Mouse (Mus musculus) liver, adult 2 months (tissue): ENCODE measurements around the gene Fgfrl1. TPM values are rescaled to one million over a fixed set of nuclear protein-coding genes. Genes with fewer than 3 reads are reported as not detected.
"Not testable (repeated sequence)": the region's sequence is repeated elsewhere in the genome, so short reads cannot be mapped to it uniquely, and the experiment has no call there.

Source experiments
- DNase-seq: peaks from one replicate; pipeline ENCODE4 v3.0.0-alpha.2; 2011; ENCODE audit warnings: low read depth, low spot score; ENCODE audit errors: extremely low read depth
- H3K27ac ChIP-seq: fragments of 200-500 bp; replicated peaks from 2 replicates; pipeline ENCODE4 v1.5.1; 2012; ENCODE audit warnings: low read depth, mild to moderate bottlenecking, control low read depth, inconsistent platforms, low read length; ENCODE audit not compliant: insufficient read depth
- H3K27me3 ChIP-seq: fragments of 200-500 bp; 2 replicates; pipeline ENCODE4 v1.6.1; 2012; ENCODE audit warnings: mild to moderate bottlenecking, moderate library complexity, low read length, inconsistent platforms; ENCODE audit not compliant: control insufficient read depth, insufficient read depth
- H3K36me3 ChIP-seq: fragments of 200-500 bp; 2 replicates; pipeline ENCODE4 v1.6.1; 2012; ENCODE audit warnings: low read length, inconsistent platforms; ENCODE audit not compliant: control insufficient read depth, insufficient read depth
- H3K4me1 ChIP-seq: fragments of 200-500 bp; 2 replicates; pipeline ENCODE4 v1.6.1; 2011; ENCODE audit warnings: low read length; ENCODE audit not compliant: control insufficient read depth, insufficient read depth
- H3K4me3 ChIP-seq: fragments of 200-500 bp; 2 replicates; pipeline ENCODE4 v1.5.1; 2011; ENCODE audit warnings: low read depth, mild to moderate bottlenecking, control low read depth, low read length, moderate library complexity; ENCODE audit not compliant: insufficient read depth
- H3K79me2 ChIP-seq: fragments of 200-500 bp; 2 replicates; pipeline ENCODE4 v1.6.1; 2012; ENCODE audit warnings: inconsistent platforms, mild to moderate bottlenecking, low read length, moderate library complexity; ENCODE audit not compliant: control insufficient read depth, insufficient read depth
- H3K9ac ChIP-seq: fragments of 200-500 bp; 2 replicates; pipeline ENCODE4 v1.6.1; 2012; ENCODE audit warnings: low read depth, mild to moderate bottlenecking, control low read depth, inconsistent platforms, low read length
- CTCF ChIP-seq: fragments of 200-500 bp; IDR thresholded peaks from 2 replicates; pipeline ENCODE4 v1.5.1; 2011; ENCODE audit warnings: low read depth, low read length, control low read depth
- POLR2A ChIP-seq: fragments of 200-500 bp; IDR thresholded peaks from 2 replicates; pipeline ENCODE4 v1.6.1; 2011; ENCODE audit warnings: low read length, control low read depth; ENCODE audit not compliant: insufficient read depth; ENCODE audit errors: extremely low read depth
- WGBS: fragments of 180-500 bp; shearing (Covaris S2); methylation state at CpG from one replicate; pipeline ENCODE4 v1.1.7; 2018; 5-methylcytosine and 5-hydroxymethylcytosine counted together
- polyA plus RNA-seq: library from polyadenylated mRNA; depleted of rRNA; stranded (reverse); fragments of >200 nt; gene quantifications from 2 replicates; pipeline ENCODE4 v1.2.3, GENCODE M21; 2012
- total RNA-seq: library from RNA; depleted of rRNA; stranded (reverse); fragments of >200 nt; gene quantifications from 2 replicates; pipeline ENCODE4 v1.2.3, GENCODE M21; 2014

The Fgfrl1 gene
- total and polyA plus RNA-seq, 2 experiments = 22.7 to 49.9 TPM

GRCm38 (mm10) chr5:108727425-108727824 lies 35.2 kb downstream of the Fgfrl1 start:
- no peak overlapping the region for H3K9ac ChIP-seq
- no peaks in the 10 kb centered on the region for H3K36me3 ChIP-seq
- no peak for TF ChIP-seq POLR2A
- no peak for TF ChIP-seq CTCF
- H3K79me2 ChIP-seq = no peaks in the 10 kb centered on the region
- no peak for DNase-seq
- no peak overlapping the region for H3K27ac ChIP-seq
- 47% methylated on average over 1 of the region's 1 CpGs for WGBS
- H3K4me3 ChIP-seq = no peak overlapping the region
- H3K4me1 ChIP-seq = no peaks in the 10 kb centered on the region
- H3K27me3 ChIP-seq = no peaks in the 10 kb centered on the region

GRCm38 (mm10) chr5:108741844-108742243 lies 49.7 kb downstream of the Fgfrl1 start:
- Histone ChIP-seq H3K9ac (no peak overlapping the region), H3K79me2 (no peaks in the 10 kb centered on the region), H3K4me3 (no peak overlapping the region), H3K36me3 (no peaks in the 10 kb centered on the region), H3K27me3 (no peaks in the 10 kb centered on the region), H3K27ac (no peak overlapping the region), H3K4me1 (peaks cover 2% of the 10 kb centered on the region; the same call in 1 of the 2 replicates)
- WGBS = 78% methylated on average over 2 of the region's 2 CpGs
- DNase-seq = no peak
- TF ChIP-seq POLR2A (no peak), CTCF (no peak)

- TF ChIP-seq CTCF = no peak
- TF ChIP-seq POLR2A = no peak
- DNase-seq = no peak
- peaks cover 2% of the 10 kb centered on the region; the same call in 1 of the 2 replicates for H3K4me1 ChIP-seq
- H3K27ac ChIP-seq = no peak overlapping the region
- no peak overlapping the region for H3K9ac ChIP-seq
- H3K4me3 ChIP-seq = no peak overlapping the region
- no peaks in the 10 kb centered on the region for H3K79me2 ChIP-seq
- no peaks in the 10 kb centered on the region for H3K27me3 ChIP-seq
- no peaks in the 10 kb centered on the region for H3K36me3 ChIP-seq
- whole genome bisulfite sequencing = 76% methylated on average over 2 of the region's 2 CpGs
Measured at GRCm38 (mm10) chr5:108742596-108742995, 50.4 kb downstream of the Fgfrl1 start.

GRCm38 (mm10) chr5:108743856-108744255 lies 51.7 kb downstream of the Fgfrl1 start:
- Histone ChIP-seq H3K4me1 (peaks cover 2% of the 10 kb centered on the region; the same call in 1 of the 2 replicates), H3K9ac (no peak overlapping the region), H3K4me3 (no peak overlapping the region), H3K27ac (no peak overlapping the region), H3K27me3 (no peaks in the 10 kb centered on the region), H3K79me2 (no peaks in the 10 kb centered on the region), H3K36me3 (no peaks in the 10 kb centered on the region)
- WGBS = 81% methylated on average over 2 of the region's 2 CpGs
- DNase-seq = no peak
- TF ChIP-seq POLR2A = no peak
- TF ChIP-seq CTCF = no peak

- Histone ChIP-seq H3K9ac (no peak overlapping the region), H3K79me2 (no peaks in the 10 kb centered on the region), H3K27ac (no peak overlapping the region), H3K27me3 (no peaks in the 10 kb centered on the region), H3K36me3 (no peaks in the 10 kb centered on the region), H3K4me3 (no peak overlapping the region), H3K4me1 (peaks cover 2% of the 10 kb centered on the region; the same call in 1 of the 2 replicates)
- no peak for TF ChIP-seq POLR2A
- no peak for TF ChIP-seq CTCF
- DNase-seq = no peak
- whole genome bisulfite sequencing = 86% methylated on average over 3 of the region's 3 CpGs
Measured at GRCm38 (mm10) chr5:108744629-108745028, 52.4 kb downstream of the Fgfrl1 start.

GRCm38 (mm10) chr5:108750328-108751210 lies 58.4 kb downstream of the Fgfrl1 start:
- no peaks in the 10 kb centered on the region for H3K4me1 ChIP-seq
- WGBS = 78% methylated on average over 5 of the region's 5 CpGs
- H3K27ac ChIP-seq = no peak overlapping the region
- no peaks in the 10 kb centered on the region for H3K27me3 ChIP-seq
- no peak overlapping the region for H3K4me3 ChIP-seq
- DNase-seq = no peak
- H3K36me3 ChIP-seq = no peaks in the 10 kb centered on the region
- H3K9ac ChIP-seq = no peak overlapping the region
- TF ChIP-seq POLR2A (no peak), CTCF (no peak)
- H3K79me2 ChIP-seq = no peaks in the 10 kb centered on the region

GRCm38 (mm10) chr5:108751258-108751657 lies 59.1 kb downstream of the Fgfrl1 start:
- H3K79me2 ChIP-seq, H3K4me1 ChIP-seq, DNase-seq, H3K27me3 ChIP-seq, H3K9ac ChIP-seq, H3K27ac ChIP-seq, H3K36me3 ChIP-seq, H3K4me3 ChIP-seq: not testable (repeated sequence)
- WGBS = 80% methylated on average over 4 of the region's 4 CpGs
